Mouse (Mus musculus): ENCODE data around the gene Duox2.

Gene Duox2

DNA sequence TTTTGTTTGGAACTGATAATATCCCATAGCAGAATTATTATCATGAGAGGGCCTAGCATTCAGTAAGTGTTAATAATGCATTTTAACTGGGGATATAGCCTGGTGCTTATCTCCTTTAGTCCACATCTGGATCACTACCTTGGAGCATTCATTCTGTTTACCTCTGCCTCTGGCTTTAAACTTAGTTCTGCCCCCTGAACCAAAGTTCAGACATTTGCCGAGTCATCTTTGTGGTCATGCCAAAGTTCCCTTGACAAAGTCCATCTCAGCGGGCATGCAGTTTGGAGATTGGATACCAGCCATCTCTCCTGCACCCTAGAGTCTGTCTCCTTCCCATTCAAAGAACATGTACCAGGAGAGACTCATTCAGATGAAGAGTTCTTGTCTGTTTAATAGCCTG lies 62.8 kb downstream of the Duox2 start:
- WGBS = 64% methylated on average over 2 of the region's 2 CpGs

GRCm38 (mm10) chr2:122234611-122235288 lies 63.5 kb downstream of the Duox2 start, which contains the start of gene Sord:
TSS of gene Sord (plus strand) at chr2:122234749.
- WGBS = 2% methylated on average over 35 of the region's 35 CpGs

DNA sequence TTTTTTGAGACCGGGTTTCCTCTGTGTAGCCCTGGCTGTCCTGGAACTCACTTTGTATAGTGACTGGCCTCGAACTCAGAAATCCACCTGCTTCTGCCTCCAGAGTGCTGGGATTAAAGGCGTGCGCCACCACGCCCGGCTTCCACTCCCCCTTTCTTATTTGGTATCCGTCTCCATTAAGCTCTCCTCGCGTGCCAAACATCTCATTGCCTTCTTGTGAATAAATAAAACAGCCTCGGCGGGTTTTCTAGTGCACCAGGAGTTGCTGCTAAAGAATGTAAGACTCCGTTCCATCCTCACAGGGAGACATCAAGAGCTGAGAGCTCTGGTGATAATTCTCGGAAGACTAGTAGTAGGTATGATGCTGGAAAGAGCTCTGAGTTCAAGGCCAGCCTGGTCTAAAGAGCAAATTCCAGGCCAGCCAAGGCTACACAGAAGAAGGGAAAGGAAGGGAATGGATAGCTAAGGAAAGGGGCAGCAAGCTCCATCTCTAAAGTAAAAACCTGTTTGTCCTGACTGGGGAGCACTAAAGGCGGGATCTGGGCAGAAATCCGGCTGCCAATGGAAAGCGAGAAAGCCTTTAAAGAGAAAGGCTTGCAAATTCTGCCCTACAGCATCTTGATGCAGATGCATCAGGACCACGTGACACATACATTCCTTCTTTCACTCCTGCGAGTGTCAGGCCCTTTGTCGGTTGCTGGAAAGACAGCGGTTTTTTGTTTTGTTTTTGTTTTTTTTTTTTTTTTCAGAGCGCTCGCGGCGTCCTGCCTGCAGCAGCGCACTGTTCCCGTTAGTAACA lies 64.3 kb downstream of the Duox2 start:
- 3% methylated on average over 26 of the region's 26 CpGs for WGBS

- WGBS = 59% methylated on average over 5 of the region's 5 CpGs
These were observed 64.9 kb downstream of the Duox2 start for GRCm38 (mm10) chr2:122233341-122233740.

GRCm38 (mm10) chr2:122231616-122232015 lies 66.6 kb downstream of the Duox2 start:
- WGBS = 93% methylated on average over 9 of the region's 9 CpGs

- WGBS = 83% methylated on average over 6 of the region's 6 CpGs
These were observed 67.9 kb downstream of the Duox2 start for GRCm38 (mm10) chr2:122230395-122230794.
